Mouse (Mus musculus): ENCODE results near the gene Dld. TPM values are rescaled to one million over a fixed set of nuclear protein-coding genes. Genes with fewer than 3 reads are reported as not detected.

The Dld gene
- total and polyA plus RNA-seq, 3 experiments = 85.0 to 406 (median 374) TPM

DNA sequence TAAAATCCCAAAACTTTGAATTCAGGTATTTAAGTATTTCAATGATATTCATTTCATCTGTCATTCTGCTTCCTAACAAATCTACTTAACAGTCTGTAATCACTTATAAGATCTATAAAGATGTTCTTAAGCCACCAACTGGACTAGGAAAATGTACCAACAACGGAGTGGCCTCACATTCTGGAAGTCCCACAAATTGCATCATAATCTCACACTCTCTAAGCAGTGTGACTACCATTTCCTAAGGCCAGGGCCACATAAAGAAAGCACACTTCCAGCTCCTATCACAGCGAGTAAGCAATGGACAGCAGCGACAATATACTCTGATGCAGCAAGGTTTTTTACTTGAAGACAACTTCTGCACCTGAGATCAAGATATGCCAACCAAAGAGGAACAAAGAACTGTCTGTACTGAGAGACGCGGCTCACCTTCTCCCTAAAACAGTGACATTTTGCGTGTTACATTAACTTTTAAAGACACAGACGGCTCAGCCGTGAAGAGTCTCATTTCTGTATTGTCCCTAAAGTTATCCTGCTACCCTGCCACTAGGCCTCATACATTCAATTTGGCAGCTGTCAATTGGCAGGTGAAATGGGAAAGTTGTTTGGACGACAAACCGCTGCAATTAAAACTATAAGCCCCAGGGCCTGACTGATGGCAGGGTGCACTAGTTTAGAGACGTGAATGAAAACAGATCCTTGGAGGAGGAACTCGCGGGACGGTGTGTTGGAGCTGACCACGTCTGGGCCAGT lies 886 bp downstream of the Dld start:
- TF ChIP-seq EP300 (IDR thresholded peaks at IDR 0.05; ENCODE audit: insufficient read depth, low read depth, low read length) (no peak), POLR2A (IDR thresholded peaks at IDR 0.05; ENCODE audit: insufficient read depth, low read depth, low read length) (no peak), CTCF (IDR thresholded peaks at IDR 0.05) (no peak)
- H3K27ac ChIP-seq = peak overlapping the region; percentile 90
- intact Hi-C loops (cut with DNase I) = loop anchor here (10.0 kb wide), 1 partner anchor 436 kb away; the partner anchor contains the start of genes Acp1 and Sh3yl1

GRCm38 (mm10) chr12:31333261-31333660 lies 18.0 kb downstream of the Dld start:
- H3K4me1 ChIP-seq (ENCODE audit: control insufficient read depth, insufficient read depth, low read length) = no peaks in the 10 kb centered on the region
- no peaks in the 10 kb centered on the region for H3K79me2 ChIP-seq (replicated peaks; ENCODE audit: control insufficient read depth, insufficient read depth, low read length)
- 82% methylated on average over 1 of the region's 1 CpGs for WGBS
- no peak overlapping the region for H3K27ac ChIP-seq
- no peaks in the 10 kb centered on the region for H3K27me3 ChIP-seq (ENCODE audit: control insufficient read depth, insufficient read depth, low read length)
- intact Hi-C loops (cut with DNase I) = no loop called here
- no peak for TF ChIP-seq EP300 (IDR thresholded peaks at IDR 0.05; ENCODE audit: insufficient read depth, low read depth, low read length)
- no peak for TF ChIP-seq POLR2A (IDR thresholded peaks at IDR 0.05; ENCODE audit: insufficient read depth, low read depth, low read length)
- TF ChIP-seq CTCF (IDR thresholded peaks at IDR 0.05) = no peak
- peaks cover 9% of the 10 kb centered on the region for H3K36me3 ChIP-seq (ENCODE audit: control insufficient read depth, insufficient read depth, low read length)
- DNase-seq = no peak
- no peak overlapping the region for H3K4me3 ChIP-seq
- no peak overlapping the region for H3K9ac ChIP-seq (ENCODE audit: low read depth, low read length)

More for the DNA sequence above, 886 bp downstream of the Dld start:
- H3K4me1 ChIP-seq (ENCODE audit: control insufficient read depth, insufficient read depth, low read length) = peaks cover 2% of the 10 kb centered on the region
- H3K27me3 ChIP-seq (ENCODE audit: control insufficient read depth, insufficient read depth, low read length) = no peaks in the 10 kb centered on the region
- H3K79me2 ChIP-seq (replicated peaks; ENCODE audit: control insufficient read depth, insufficient read depth, low read length) = peaks cover 4% of the 10 kb centered on the region
- WGBS = 12% methylated on average over 15 of the region's 15 CpGs
- no peak for DNase-seq
- peak overlapping the region; percentile 100 for H3K4me3 ChIP-seq
- peak overlapping the region; percentile 94 for H3K9ac ChIP-seq (ENCODE audit: low read depth, low read length)
- H3K36me3 ChIP-seq (ENCODE audit: control insufficient read depth, insufficient read depth, low read length) = peaks cover 19% of the 10 kb centered on the region

GRCm38 (mm10) chr12:31327139-31327538 lies 24.1 kb downstream of the Dld start:
- TF ChIP-seq CTCF (IDR thresholded peaks at IDR 0.05) = no peak
- TF ChIP-seq EP300 (IDR thresholded peaks at IDR 0.05; ENCODE audit: insufficient read depth, low read depth, low read length) = no peak
- TF ChIP-seq POLR2A (IDR thresholded peaks at IDR 0.05; ENCODE audit: insufficient read depth, low read depth, low read length) = no peak
- Histone ChIP-seq H3K27ac (no peak overlapping the region), H3K4me3 (no peak overlapping the region), H3K27me3 (ENCODE audit: control insufficient read depth, insufficient read depth, low read length) (no peaks in the 10 kb centered on the region), H3K79me2 (replicated peaks; ENCODE audit: control insufficient read depth, insufficient read depth, low read length) (no peaks in the 10 kb centered on the region), H3K4me1 (ENCODE audit: control insufficient read depth, insufficient read depth, low read length) (no peaks in the 10 kb centered on the region), H3K9ac (ENCODE audit: low read depth, low read length) (no peak overlapping the region), H3K36me3 (ENCODE audit: control insufficient read depth, insufficient read depth, low read length) (peaks cover 11% of the 10 kb centered on the region)
- 92% methylated on average over 9 of the region's 9 CpGs for WGBS
- no peak for DNase-seq
- intact Hi-C loops (cut with DNase I) = no loop called here

- H3K27me3 ChIP-seq (ENCODE audit: control insufficient read depth, insufficient read depth, low read length) = no peaks in the 10 kb centered on the region
- no peak overlapping the region for H3K4me3 ChIP-seq
- no peak for DNase-seq
- 77% methylated on average over 9 of the region's 9 CpGs for WGBS
- no peaks in the 10 kb centered on the region; the same call in 1 of the 2 replicates for H3K79me2 ChIP-seq (replicated peaks; ENCODE audit: control insufficient read depth, insufficient read depth, low read length)
- H3K4me1 ChIP-seq (ENCODE audit: control insufficient read depth, insufficient read depth, low read length) = peaks cover under 1% of the 10 kb centered on the region
- H3K36me3 ChIP-seq (ENCODE audit: control insufficient read depth, insufficient read depth, low read length) = peaks cover 3% of the 10 kb centered on the region
- no peak for TF ChIP-seq CTCF (IDR thresholded peaks at IDR 0.05)
- H3K9ac ChIP-seq (ENCODE audit: low read depth, low read length) = no peak overlapping the region
- H3K27ac ChIP-seq = no peak overlapping the region
- intact Hi-C loops (cut with DNase I) = no loop called here
Observed at GRCm38 (mm10) chr12:31323136-31323695, 28.0 kb downstream of the Dld start.

GRCm38 (mm10) chr12:31321532-31321931 lies 29.7 kb downstream of the Dld start:
- Histone ChIP-seq H3K9ac (ENCODE audit: low read depth, low read length) (no peak overlapping the region), H3K27ac (no peak overlapping the region), H3K27me3 (ENCODE audit: control insufficient read depth, insufficient read depth, low read length) (no peaks in the 10 kb centered on the region), H3K4me1 (ENCODE audit: control insufficient read depth, insufficient read depth, low read length) (peaks cover 2% of the 10 kb centered on the region), H3K36me3 (ENCODE audit: control insufficient read depth, insufficient read depth, low read length) (peaks cover 3% of the 10 kb centered on the region), H3K79me2 (replicated peaks; ENCODE audit: control insufficient read depth, insufficient read depth, low read length) (no peaks in the 10 kb centered on the region; the same call in 1 of the 2 replicates), H3K4me3 (no peak overlapping the region)
- intact Hi-C loops (cut with DNase I) = no loop called here
- no peak for DNase-seq
- WGBS = 90% methylated on average over 1 of the region's 1 CpGs
- TF ChIP-seq CTCF (IDR thresholded peaks at IDR 0.05) (no peak), EP300 (IDR thresholded peaks at IDR 0.05; ENCODE audit: insufficient read depth, low read depth, low read length) (no peak), POLR2A (IDR thresholded peaks at IDR 0.05; ENCODE audit: insufficient read depth, low read depth, low read length) (no peak)

- no peak for TF ChIP-seq EP300 (IDR thresholded peaks at IDR 0.05; ENCODE audit: insufficient read depth, low read depth, low read length)
- no peak for TF ChIP-seq POLR2A (IDR thresholded peaks at IDR 0.05; ENCODE audit: insufficient read depth, low read depth, low read length)
- no peak for TF ChIP-seq CTCF (IDR thresholded peaks at IDR 0.05)
- Histone ChIP-seq H3K4me1 (ENCODE audit: control insufficient read depth, insufficient read depth, low read length) (peaks cover 2% of the 10 kb centered on the region), H3K27me3 (ENCODE audit: control insufficient read depth, insufficient read depth, low read length) (no peaks in the 10 kb centered on the region), H3K9ac (ENCODE audit: low read depth, low read length) (no peak overlapping the region), H3K27ac (no peak overlapping the region), H3K79me2 (replicated peaks; ENCODE audit: control insufficient read depth, insufficient read depth, low read length) (no peaks in the 10 kb centered on the region; the same call in 1 of the 2 replicates), H3K4me3 (no peak overlapping the region), H3K36me3 (ENCODE audit: control insufficient read depth, insufficient read depth, low read length) (peaks cover 3% of the 10 kb centered on the region)
- intact Hi-C loops (cut with DNase I) = no loop called here
- DNase-seq = no peak
- WGBS = 83% methylated on average over 13 of the region's 13 CpGs
Observed at GRCm38 (mm10) chr12:31320817-31321216, 30.4 kb downstream of the Dld start.

Data from heart, adult 2 months (tissue).